Mouse (Mus musculus) brain, embryonic 14.5 days (tissue): ENCODE results near the gene Olfr671.

Experiments
- CTCF ChIP-seq: fragments of 200-500 bp; IDR thresholded peaks from 2 replicates; pipeline ENCODE4 v1.5.1; 2012; ENCODE audit warnings: inconsistent platforms, mild to moderate bottlenecking, moderate library complexity, borderline replicate concordance; ENCODE audit not compliant: insufficient read depth, insufficient read length; ENCODE audit errors: extremely low read depth
- POLR2A ChIP-seq: fragments of 200-500 bp; IDR thresholded peaks from 2 replicates; pipeline ENCODE4 v1.6.1; 2012; ENCODE audit warnings: mild to moderate bottlenecking, inconsistent platforms, borderline replicate concordance; ENCODE audit not compliant: poor library complexity, insufficient read depth, insufficient read length, severe bottlenecking; ENCODE audit errors: extremely low read depth

DNA sequence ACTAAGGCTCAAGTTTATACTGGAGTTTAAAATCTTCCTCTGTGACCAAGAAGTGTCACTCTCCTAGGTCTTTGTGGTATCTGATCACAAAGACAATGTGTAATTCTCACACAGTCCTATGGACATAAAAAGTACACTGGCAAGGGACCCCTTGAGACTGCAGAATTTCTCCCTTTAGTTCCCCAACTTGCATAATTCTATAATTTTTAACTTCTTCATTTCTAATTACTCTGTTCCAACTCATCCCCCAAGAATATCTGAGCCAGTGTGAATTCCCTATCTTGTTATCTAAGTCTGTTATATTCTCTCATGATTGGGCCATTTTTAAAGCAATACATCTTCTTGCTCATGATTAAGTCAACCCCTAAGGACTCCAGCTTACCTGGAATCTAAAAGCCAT lies 23.0 kb upstream of the Olfr671 start, which contains the start of gene Olfr672:
- TF ChIP-seq POLR2A, result no peak
- TF ChIP-seq CTCF, result no peak
